In the genomic region with DNA sequence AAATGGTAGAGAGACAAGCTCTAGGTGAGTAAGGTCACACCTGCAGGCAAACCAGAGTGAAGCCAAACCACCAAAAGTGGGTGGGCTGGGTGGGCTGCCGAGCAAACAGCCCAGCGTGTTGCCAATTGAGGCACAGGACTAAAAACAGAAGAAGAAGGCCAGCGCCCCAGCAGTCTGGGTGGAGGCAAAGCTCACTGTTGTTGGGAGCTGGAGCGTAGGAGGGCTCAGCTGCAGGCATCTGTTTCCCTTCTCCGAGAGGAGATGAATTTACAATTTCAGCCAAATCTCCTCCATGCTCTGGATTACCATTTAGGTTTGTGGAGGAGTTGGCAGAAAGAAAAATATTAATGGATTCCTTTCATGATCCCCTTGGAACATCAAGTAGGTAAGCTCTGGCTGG, we compare ENCODE assay signal across 21 mouse cellular contexts.
A peak's percentile ranks its signal among the peaks of the same experiment; 100 is the strongest.
DNase-seq lines count a peak whose midpoint lies in the region; ATAC-seq lines count a peak whose summit lies in the region.
"Had no signal": no experiment of that assay in that cellular context is flagged by ENCODE, and none has a peak within 500 bp of the region (broad histone marks: within the 10 kb centered on the region; RNA-seq: fewer than 3 reads in every experiment).

No protein-coding gene starts in this region.

- H3K9ac ChIP-seq in embryonic facial prominence, embryonic 14.5 days (ENCODE audit: low read depth, low read length): no peak overlapping the region
- no peak overlapping the region for H3K9ac ChIP-seq in kidney, embryonic 15.5 days
- H3K9ac ChIP-seq in kidney, embryonic 16.5 days (replicated peaks; ENCODE audit: low read length): no peak overlapping the region
- H3K9ac ChIP-seq: embryonic facial prominence, embryonic 15.5 days; heart, embryonic 12.5 days; hindbrain, embryonic 15.5 days; liver, postnatal 0 days; neural tube, embryonic 13.5 days had no signal

- no peak for ATAC-seq in embryonic facial prominence, embryonic 14.5 days (ENCODE audit: low read depth)
- 0 out of 2 replicates have a peak, but pooled peaks have one; percentile 25 for ATAC-seq in kidney, embryonic 15.5 days (replicated peaks; ENCODE audit: low FRiP score)
- ATAC-seq in kidney, embryonic 16.5 days (ENCODE audit: low FRiP score, low TSS enrichment): no peak
- ATAC-seq: intestine, embryonic 16.5 days; liver, postnatal 0 days had no signal

- H3K27me3 ChIP-seq in embryonic facial prominence, embryonic 14.5 days (replicated peaks; ENCODE audit: control insufficient read depth, insufficient read depth, low read length): no peaks in the 10 kb centered on the region
- H3K27me3 ChIP-seq in embryonic facial prominence, embryonic 10.5 days (replicated peaks; ENCODE audit: low read depth, poor library complexity, severe bottlenecking): no peaks in the 10 kb centered on the region
- no peaks in the 10 kb centered on the region for H3K27me3 ChIP-seq in kidney, embryonic 15.5 days
- H3K27me3 ChIP-seq in kidney, embryonic 16.5 days (ENCODE audit: insufficient read depth, low read length): no peaks in the 10 kb centered on the region
- H3K27me3 ChIP-seq: embryonic facial prominence, embryonic 15.5 days; heart, embryonic 12.5 days; hindbrain, embryonic 15.5 days; megakaryocyte, embryonic 14.5 days; neural tube, embryonic 13.5 days had no signal

- no peaks in the 10 kb centered on the region for H3K9me3 ChIP-seq in embryonic facial prominence, embryonic 14.5 days (ENCODE audit: control insufficient read depth, low read length)
- no peaks in the 10 kb centered on the region for H3K9me3 ChIP-seq in embryonic facial prominence, embryonic 10.5 days
- H3K9me3 ChIP-seq in kidney, embryonic 15.5 days (replicated peaks): no peaks in the 10 kb centered on the region
- no peaks in the 10 kb centered on the region for H3K9me3 ChIP-seq in kidney, embryonic 16.5 days (ENCODE audit: low read length)
- H3K9me3 ChIP-seq: embryonic facial prominence, embryonic 15.5 days; forebrain, embryonic 10.5 days; heart, embryonic 12.5 days; hindbrain, embryonic 15.5 days; megakaryocyte, embryonic 14.5 days; neural tube, embryonic 13.5 days had no signal

- H3K4me3 ChIP-seq in embryonic facial prominence, embryonic 14.5 days (ENCODE audit: low read depth, low read length): no peak overlapping the region
- H3K4me3 ChIP-seq in embryonic facial prominence, embryonic 10.5 days: no peak overlapping the region
- H3K4me3 ChIP-seq in kidney, embryonic 15.5 days (replicated peaks): no peak overlapping the region
- no peak overlapping the region for H3K4me3 ChIP-seq in kidney, embryonic 16.5 days (ENCODE audit: low read length)
- H3K4me3 ChIP-seq: embryonic facial prominence, embryonic 15.5 days; forebrain, embryonic 10.5 days; heart, embryonic 12.5 days; hindbrain, embryonic 15.5 days; megakaryocyte, embryonic 14.5 days; neural tube, embryonic 13.5 days had no signal

- H3K4me1 ChIP-seq in embryonic facial prominence, embryonic 14.5 days (ENCODE audit: control insufficient read depth, insufficient read depth, low read length): peaks cover 9% of the 10 kb centered on the region
- no peaks in the 10 kb centered on the region for H3K4me1 ChIP-seq in embryonic facial prominence, embryonic 10.5 days
- peaks cover 7% of the 10 kb centered on the region; the same call in 1 of the 2 replicates for H3K4me1 ChIP-seq in kidney, embryonic 15.5 days
- 0 out of 2 replicates have a peak, but pooled peaks cover 2% of the 10 kb centered on the region for H3K4me1 ChIP-seq in kidney, embryonic 16.5 days (ENCODE audit: insufficient read depth, low read length)
- H3K4me1 ChIP-seq: embryonic facial prominence, embryonic 15.5 days; forebrain, embryonic 10.5 days; hindbrain, embryonic 15.5 days; megakaryocyte, embryonic 14.5 days had no signal

- peak; percentile 27 for DNase-seq in embryonic facial prominence, embryonic 14.5 days (ENCODE audit: low spot score)
- DNase-seq in embryonic facial prominence, embryonic 10.5 days (ENCODE audit: low spot score): no peak
- peak; percentile 32 to 37 for DNase-seq in right cerebral cortex, adult 2 months (ENCODE audit: low spot score in 2 of 2)
- DNase-seq in right cerebral cortex, postnatal 4 days: no peak
- peak; percentile 31 for DNase-seq in telencephalon, adult 2 months (ENCODE audit: low read depth, low spot score)
- no peak for DNase-seq in liver
- DNase-seq: adrenal gland, adult 8-10 months; cerebellum, adult 9-11 months; heart, postnatal 36 days; liver, postnatal 0 days; midbrain, embryonic 14.5 days; thymus, adult 18-20 months had no signal

- H3K36me3 ChIP-seq in embryonic facial prominence, embryonic 14.5 days (ENCODE audit: control insufficient read depth, insufficient read depth, low read length): no peaks in the 10 kb centered on the region
- H3K36me3 ChIP-seq in embryonic facial prominence, embryonic 10.5 days (replicated peaks): no peaks in the 10 kb centered on the region
- H3K36me3 ChIP-seq in kidney, embryonic 15.5 days: no peaks in the 10 kb centered on the region
- H3K36me3 ChIP-seq in kidney, embryonic 16.5 days (ENCODE audit: insufficient read depth, low read length): no peaks in the 10 kb centered on the region
- H3K36me3 ChIP-seq: embryonic facial prominence, embryonic 15.5 days; forebrain, embryonic 10.5 days; heart, embryonic 12.5 days; hindbrain, embryonic 15.5 days; neural tube, embryonic 13.5 days had no signal

- 40% methylated on average over 5 of the region's 5 CpGs for WGBS in embryonic facial prominence, embryonic 14.5 days
- 65% methylated on average over 5 of the region's 5 CpGs for WGBS in embryonic facial prominence, embryonic 10.5 days
- 39% methylated on average over 5 of the region's 5 CpGs for WGBS in kidney, embryonic 15.5 days
- WGBS in kidney, embryonic 16.5 days: 42% methylated on average over 5 of the region's 5 CpGs

- H3K27ac ChIP-seq in embryonic facial prominence, embryonic 14.5 days (replicated peaks; ENCODE audit: low read depth, low read length): no peak overlapping the region
- no peak overlapping the region for H3K27ac ChIP-seq in embryonic facial prominence, embryonic 10.5 days (replicated peaks)
- no peak overlapping the region for H3K27ac ChIP-seq in kidney, embryonic 15.5 days
- H3K27ac ChIP-seq in kidney, embryonic 16.5 days (ENCODE audit: low read length): no peak overlapping the region
- H3K27ac ChIP-seq: embryonic facial prominence, embryonic 15.5 days; forebrain, embryonic 10.5 days; hindbrain, embryonic 15.5 days; neural tube, embryonic 13.5 days had no signal

- H3K4me2 ChIP-seq in embryonic facial prominence, embryonic 14.5 days (ENCODE audit: low read depth, low read length): no peak overlapping the region
- H3K4me2 ChIP-seq in kidney, embryonic 15.5 days: no peak overlapping the region
- H3K4me2 ChIP-seq in kidney, embryonic 16.5 days (replicated peaks; ENCODE audit: low read depth, low read length): no peak overlapping the region
- H3K4me2 ChIP-seq: embryonic facial prominence, embryonic 15.5 days; heart, embryonic 12.5 days; hindbrain, embryonic 15.5 days; neural tube, embryonic 13.5 days had no signal

Comparison
In these comparisons a context has a peak if more than half of its experiments do, and no peak if none do; other contexts are left out.
1. DNase-seq: peak in embryonic facial prominence, embryonic 14.5 days (single experiment), right cerebral cortex, adult 2 months (2 of 2) and telencephalon, adult 2 months (single experiment); none in embryonic facial prominence, embryonic 10.5 days (single experiment), right cerebral cortex, postnatal 4 days (single experiment) and liver (single experiment).